Mouse (Mus musculus): Measurements from ENCODE around the gene Tacr1. TPM values are rescaled to one million over a fixed set of nuclear protein-coding genes. Genes with fewer than 3 reads are reported as not detected.

The Tacr1 gene
- polyA plus RNA-seq, 1 experiment from 2014 or later = 0.14 TPM

- Histone ChIP-seq H3K36me3 (ENCODE audit: insufficient read depth, low read length) (no peaks in the 10 kb centered on the region), H3K4me3 (replicated peaks; ENCODE audit: low read depth, low read length) (no peak overlapping the region), H3K27ac (no peak overlapping the region), H3K4me1 (replicated peaks; ENCODE audit: insufficient read depth, low read length) (no peaks in the 10 kb centered on the region), H3K4me2 (ENCODE audit: low read length) (no peak overlapping the region), H3K9ac (ENCODE audit: low read depth, low read length) (no peak overlapping the region), H3K9me3 (replicated peaks; ENCODE audit: low read length) (no peaks in the 10 kb centered on the region), H3K27me3 (ENCODE audit: insufficient read depth, low read length) (no peaks in the 10 kb centered on the region)
- no peak for TF ChIP-seq CTCF (IDR thresholded peaks at IDR 0.05; ENCODE audit: low read depth)
- WGBS = 84% methylated on average over 5 of the region's 5 CpGs
- DNase-seq (ENCODE audit: low spot score) = no peak
- ATAC-seq (replicated peaks; ENCODE audit: low FRiP score, low read depth) = no peak
These were observed 173.3 kb downstream of the Tacr1 start for GRCm38 (mm10) chr6:82575445-82575844.

- no peak for TF ChIP-seq CTCF (IDR thresholded peaks at IDR 0.05; ENCODE audit: low read depth)
- DNase-seq (ENCODE audit: low spot score) = no peak
- Histone ChIP-seq H3K9me3 (replicated peaks; ENCODE audit: low read length) (no peaks in the 10 kb centered on the region), H3K36me3 (ENCODE audit: insufficient read depth, low read length) (no peaks in the 10 kb centered on the region), H3K27ac (no peak overlapping the region), H3K9ac (ENCODE audit: low read depth, low read length) (no peak overlapping the region), H3K4me1 (replicated peaks; ENCODE audit: insufficient read depth, low read length) (no peaks in the 10 kb centered on the region), H3K27me3 (ENCODE audit: insufficient read depth, low read length) (no peaks in the 10 kb centered on the region), H3K4me2 (ENCODE audit: low read length) (no peak overlapping the region), H3K4me3 (replicated peaks; ENCODE audit: low read depth, low read length) (no peak overlapping the region)
- ATAC-seq (replicated peaks; ENCODE audit: low FRiP score, low read depth) = no peak
- WGBS = 64% methylated on average over 5 of the region's 6 CpGs
These were observed 183.3 kb downstream of the Tacr1 start for GRCm38 (mm10) chr6:82585396-82585795.

- Histone ChIP-seq H3K9me3 (replicated peaks; ENCODE audit: low read length) (no peaks in the 10 kb centered on the region), H3K4me1 (replicated peaks; ENCODE audit: insufficient read depth, low read length) (no peaks in the 10 kb centered on the region), H3K27me3 (ENCODE audit: insufficient read depth, low read length) (no peaks in the 10 kb centered on the region), H3K4me3 (replicated peaks; ENCODE audit: low read depth, low read length) (no peak overlapping the region), H3K9ac (ENCODE audit: low read depth, low read length) (no peak overlapping the region), H3K4me2 (ENCODE audit: low read length) (no peak overlapping the region), H3K27ac (no peak overlapping the region), H3K36me3 (ENCODE audit: insufficient read depth, low read length) (no peaks in the 10 kb centered on the region)
- DNase-seq (ENCODE audit: low spot score) (peak; percentile 43), ATAC-seq (replicated peaks; ENCODE audit: low FRiP score, low read depth) (no peak)
- 65% methylated on average over 7 of the region's 7 CpGs for WGBS
- no peak for TF ChIP-seq CTCF (IDR thresholded peaks at IDR 0.05; ENCODE audit: low read depth)
These were observed 187.3 kb downstream of the Tacr1 start for GRCm38 (mm10) chr6:82589387-82589786.

GRCm38 (mm10) chr6:82595461-82596090, 193.4 kb downstream of the Tacr1 start:
- 38% methylated on average over 8 of the region's 8 CpGs for WGBS
- Histone ChIP-seq H3K36me3 (ENCODE audit: insufficient read depth, low read length) (no peaks in the 10 kb centered on the region), H3K4me3 (replicated peaks; ENCODE audit: low read depth, low read length) (no peak overlapping the region), H3K27me3 (ENCODE audit: insufficient read depth, low read length) (no peaks in the 10 kb centered on the region), H3K9me3 (replicated peaks; ENCODE audit: low read length) (no peaks in the 10 kb centered on the region), H3K27ac (no peak overlapping the region), H3K4me1 (replicated peaks; ENCODE audit: insufficient read depth, low read length) (no peaks in the 10 kb centered on the region), H3K9ac (ENCODE audit: low read depth, low read length) (no peak overlapping the region), H3K4me2 (ENCODE audit: low read length) (no peak overlapping the region)
- TF ChIP-seq CTCF (IDR thresholded peaks at IDR 0.05; ENCODE audit: low read depth) = no peak
- no peak for ATAC-seq (replicated peaks; ENCODE audit: low FRiP score, low read depth)
- DNase-seq (ENCODE audit: low spot score) = peak; percentile 69

- 76% methylated on average over 9 of the region's 9 CpGs for WGBS
- Histone ChIP-seq H3K27ac (no peak overlapping the region), H3K4me3 (replicated peaks; ENCODE audit: low read depth, low read length) (no peak overlapping the region), H3K9me3 (replicated peaks; ENCODE audit: low read length) (no peaks in the 10 kb centered on the region), H3K27me3 (ENCODE audit: insufficient read depth, low read length) (no peaks in the 10 kb centered on the region), H3K9ac (ENCODE audit: low read depth, low read length) (no peak overlapping the region), H3K36me3 (ENCODE audit: insufficient read depth, low read length) (no peaks in the 10 kb centered on the region), H3K4me1 (replicated peaks; ENCODE audit: insufficient read depth, low read length) (no peaks in the 10 kb centered on the region), H3K4me2 (ENCODE audit: low read length) (no peak overlapping the region)
- DNase-seq (ENCODE audit: low spot score) = no peak
- ATAC-seq (replicated peaks; ENCODE audit: low FRiP score, low read depth) = no peak
- TF ChIP-seq CTCF (IDR thresholded peaks at IDR 0.05; ENCODE audit: low read depth) = no peak
These were observed 201.1 kb downstream of the Tacr1 start for GRCm38 (mm10) chr6:82603228-82603627.

- Histone ChIP-seq H3K4me3 (replicated peaks; ENCODE audit: low read depth, low read length) (no peak overlapping the region), H3K9me3 (replicated peaks; ENCODE audit: low read length) (no peaks in the 10 kb centered on the region), H3K27me3 (ENCODE audit: insufficient read depth, low read length) (no peaks in the 10 kb centered on the region), H3K9ac (ENCODE audit: low read depth, low read length) (no peak overlapping the region), H3K4me2 (ENCODE audit: low read length) (no peak overlapping the region), H3K27ac (no peak overlapping the region), H3K4me1 (replicated peaks; ENCODE audit: insufficient read depth, low read length) (no peaks in the 10 kb centered on the region), H3K36me3 (ENCODE audit: insufficient read depth, low read length) (no peaks in the 10 kb centered on the region)
- WGBS = 41% methylated on average over 2 of the region's 2 CpGs
- ATAC-seq (replicated peaks; ENCODE audit: low FRiP score, low read depth) (no peak), DNase-seq (ENCODE audit: low spot score) (peak; percentile 64)
- peak; percentile 80 for TF ChIP-seq CTCF (IDR thresholded peaks at IDR 0.05; ENCODE audit: low read depth)
These were observed 201.5 kb downstream of the Tacr1 start for GRCm38 (mm10) chr6:82603665-82604064.

DNA sequence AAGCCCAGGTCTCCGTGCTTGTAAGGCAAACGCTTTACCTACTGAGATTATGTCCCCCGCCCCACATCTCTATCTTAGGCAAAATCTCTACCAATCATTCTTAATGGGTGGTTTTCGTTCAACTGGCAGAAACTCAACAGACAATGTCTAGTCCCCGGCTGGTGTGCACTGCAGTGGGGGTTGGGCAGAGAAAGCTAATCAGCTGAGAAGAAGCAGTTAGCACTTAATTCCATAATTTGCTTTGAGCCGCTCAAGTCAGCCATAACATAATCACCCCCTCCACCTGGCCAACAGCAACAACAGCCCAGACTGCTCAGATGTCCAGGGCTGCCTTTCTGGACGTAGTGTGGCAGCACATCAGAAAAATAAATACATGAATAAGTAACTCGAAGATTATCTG, 202.7 kb downstream of the Tacr1 start:
- no peaks in the 10 kb centered on the region for H3K36me3 ChIP-seq (ENCODE audit: insufficient read depth, low read length)
- ATAC-seq (replicated peaks; ENCODE audit: low FRiP score, low read depth) (no peak), DNase-seq (ENCODE audit: low spot score) (no peak)
- H3K27ac ChIP-seq = no peak overlapping the region
- 58% methylated on average over 8 of the region's 8 CpGs for WGBS
- no peaks in the 10 kb centered on the region for H3K9me3 ChIP-seq (replicated peaks; ENCODE audit: low read length)
- no peaks in the 10 kb centered on the region for H3K27me3 ChIP-seq (ENCODE audit: insufficient read depth, low read length)
- H3K4me3 ChIP-seq (replicated peaks; ENCODE audit: low read depth, low read length) = no peak overlapping the region
- H3K4me1 ChIP-seq (replicated peaks; ENCODE audit: insufficient read depth, low read length) = no peaks in the 10 kb centered on the region
- H3K9ac ChIP-seq (ENCODE audit: low read depth, low read length) = no peak overlapping the region
- no peak overlapping the region for H3K4me2 ChIP-seq (ENCODE audit: low read length)
- no peak for TF ChIP-seq CTCF (IDR thresholded peaks at IDR 0.05; ENCODE audit: low read depth)

All from kidney, postnatal 0 days (tissue).